7 mouse cellular contexts compared by ENCODE assay signal in the genomic region with DNA sequence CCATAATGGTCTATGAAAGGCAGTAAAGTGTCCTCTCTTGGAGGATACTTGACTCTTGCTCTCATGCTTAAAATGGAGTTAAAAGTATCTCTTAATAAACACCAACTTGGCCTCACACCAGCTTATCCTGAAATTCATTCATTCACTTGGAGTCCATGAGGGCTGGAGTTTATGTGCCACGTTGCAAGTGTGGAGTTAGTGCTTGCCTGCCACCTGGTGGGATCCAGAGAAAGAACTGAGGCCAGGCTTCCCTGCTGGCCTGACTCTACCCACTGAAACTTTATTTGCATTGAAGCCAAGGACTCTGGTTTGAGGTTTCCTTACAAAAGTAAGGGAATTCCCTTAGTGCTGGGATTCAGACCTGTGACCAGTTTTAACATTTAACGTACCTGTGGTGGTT. TPM values are rescaled to one million over a fixed set of nuclear protein-coding genes. Genes with fewer than 3 reads are reported as not detected.
DNase-seq lines count a peak whose midpoint lies in the region; ATAC-seq lines count a peak whose summit lies in the region.

No protein-coding gene starts in this region.

- no peaks in the 10 kb centered on the region for H3K27me3 ChIP-seq in limb, embryonic 11.5 days (ENCODE audit: control insufficient read depth, insufficient read depth, low read length)
- H3K27me3 ChIP-seq in limb, embryonic 10.5 days (ENCODE audit: low read depth, poor library complexity, severe bottlenecking): no peaks in the 10 kb centered on the region
- no peaks in the 10 kb centered on the region for H3K27me3 ChIP-seq in stomach, embryonic 16.5 days (ENCODE audit: control insufficient read depth, insufficient read depth, low read length)
- no peaks in the 10 kb centered on the region for H3K27me3 ChIP-seq in forebrain, embryonic 11.5 days (ENCODE audit: control insufficient read depth, insufficient read depth, low read length)

- H3K9me3 ChIP-seq in limb, embryonic 11.5 days (ENCODE audit: control insufficient read depth, low read length): no peaks in the 10 kb centered on the region
- no peaks in the 10 kb centered on the region for H3K9me3 ChIP-seq in limb, embryonic 10.5 days (replicated peaks)
- H3K9me3 ChIP-seq in stomach, embryonic 16.5 days (replicated peaks; ENCODE audit: control insufficient read depth, low read length): no peaks in the 10 kb centered on the region
- no peaks in the 10 kb centered on the region for H3K9me3 ChIP-seq in forebrain, embryonic 11.5 days (ENCODE audit: control insufficient read depth, low read length)

- H3K27ac ChIP-seq in limb, embryonic 11.5 days (replicated peaks; ENCODE audit: low read depth, low read length): no peak overlapping the region
- no peak overlapping the region for H3K27ac ChIP-seq in limb, embryonic 10.5 days
- H3K27ac ChIP-seq in stomach, embryonic 16.5 days (ENCODE audit: low read length): no peak overlapping the region
- no peak overlapping the region for H3K27ac ChIP-seq in forebrain, embryonic 11.5 days (ENCODE audit: low read depth, low read length)

- no peaks in the 10 kb centered on the region for H3K36me3 ChIP-seq in limb, embryonic 11.5 days (ENCODE audit: control insufficient read depth, insufficient read depth, low read length)
- no peaks in the 10 kb centered on the region for H3K36me3 ChIP-seq in limb, embryonic 10.5 days
- H3K36me3 ChIP-seq in stomach, embryonic 16.5 days (ENCODE audit: control insufficient read depth, insufficient read depth, low read length): no peaks in the 10 kb centered on the region
- H3K36me3 ChIP-seq in forebrain, embryonic 11.5 days (ENCODE audit: control insufficient read depth, insufficient read depth, low read length): no peaks in the 10 kb centered on the region

- WGBS in limb, embryonic 11.5 days: 58% methylated on average over 2 of the region's 2 CpGs
- 51% methylated on average over 2 of the region's 2 CpGs for WGBS in limb, embryonic 10.5 days
- WGBS in stomach, embryonic 16.5 days: 47% methylated on average over 2 of the region's 2 CpGs
- 48% methylated on average over 2 of the region's 2 CpGs for WGBS in forebrain, embryonic 11.5 days

- DNase-seq in limb, embryonic 11.5 days (ENCODE audit: low spot score): peak; percentile 58
- DNase-seq in limb, embryonic 10.5 days (ENCODE audit: low spot score): no peak
- peak; percentile 51 for DNase-seq in Muller cell, postnatal 12 days (ENCODE audit: inconsistent ontology term)
- DNase-seq in brain, adult 2 months (ENCODE audit: low read depth, low spot score): peak; percentile 44
- peak; percentile 63 to 74 for DNase-seq in kidney, postnatal 36 days
- DNase-seq in forebrain, embryonic 11.5 days (ENCODE audit: low spot score): no peak

- no peak overlapping the region for H3K9ac ChIP-seq in limb, embryonic 11.5 days (ENCODE audit: low read length)
- H3K9ac ChIP-seq in stomach, embryonic 16.5 days (ENCODE audit: low read length): no peak overlapping the region
- H3K9ac ChIP-seq in forebrain, embryonic 11.5 days (ENCODE audit: low read length): no peak overlapping the region

- no peak for ATAC-seq in limb, embryonic 11.5 days (ENCODE audit: insufficient number of reproducible peaks, low FRiP score, low TSS enrichment, low read depth)
- ATAC-seq in stomach, embryonic 16.5 days (ENCODE audit: insufficient read depth, low FRiP score): peak; percentile 38; the same call in 1 of the 2 replicates
- ATAC-seq in forebrain, embryonic 11.5 days (replicated peaks; ENCODE audit: low FRiP score): no peak

- H3K4me2 ChIP-seq in limb, embryonic 11.5 days (ENCODE audit: low read depth, severe bottlenecking): no peak overlapping the region
- no peak overlapping the region for H3K4me2 ChIP-seq in stomach, embryonic 16.5 days (ENCODE audit: low read depth, low read length)
- H3K4me2 ChIP-seq in forebrain, embryonic 11.5 days (ENCODE audit: low read depth, low read length, severe bottlenecking): no peak overlapping the region

- H3K4me1 ChIP-seq in limb, embryonic 11.5 days (ENCODE audit: control insufficient read depth, insufficient read depth, low read length): peaks cover 6% of the 10 kb centered on the region; the same call in 1 of the 2 replicates
- H3K4me1 ChIP-seq in limb, embryonic 10.5 days: peaks cover 38% of the 10 kb centered on the region
- H3K4me1 ChIP-seq in stomach, embryonic 16.5 days (ENCODE audit: control insufficient read depth, insufficient read depth, low read length): peaks cover 15% of the 10 kb centered on the region
- H3K4me1 ChIP-seq in forebrain, embryonic 11.5 days (replicated peaks; ENCODE audit: control insufficient read depth, insufficient read depth, low read length): no peaks in the 10 kb centered on the region

- H3K4me3 ChIP-seq in limb, embryonic 11.5 days (ENCODE audit: low read depth, low read length): no peak overlapping the region
- H3K4me3 ChIP-seq in limb, embryonic 10.5 days: no peak overlapping the region
- H3K4me3 ChIP-seq in stomach, embryonic 16.5 days (replicated peaks; ENCODE audit: low read length): no peak overlapping the region
- H3K4me3 ChIP-seq in forebrain, embryonic 11.5 days (ENCODE audit: low read depth, low read length): no peak overlapping the region

RNA-seq across cellular contexts. Expression of a gene that starts 6.2 kb away (rescaled TPM):
- not detected in 2 replicates for polyA plus RNA-seq in limb, embryonic 11.5 days (2014; fragmentation: Nextera tagmentation; extraction: Ambion mirVana)
- not detected in 2 replicates for polyA plus RNA-seq in limb, embryonic 10.5 days (2016; fragmentation: Nextera tagmentation; extraction: Ambion mirVana)
- not detected in 2 replicates for polyA plus RNA-seq in stomach, embryonic 16.5 days (2015; fragmentation: Nextera tagmentation; extraction: Ambion mirVana)
- 0.40 TPM in 1 of 2 replicates, not detected in the other for polyA plus RNA-seq in forebrain, embryonic 11.5 days (2014; fragmentation: Nextera tagmentation; extraction: Ambion mirVana)

RNA-seq across cellular contexts. Expression of a gene that starts 36.0 kb away (rescaled TPM):
- polyA plus RNA-seq in limb, embryonic 11.5 days (2014; fragmentation: Nextera tagmentation; extraction: Ambion mirVana): 376 and 418 TPM in 2 replicates
- 196 and 306 TPM in 2 replicates for polyA plus RNA-seq in limb, embryonic 10.5 days (2016; fragmentation: Nextera tagmentation; extraction: Ambion mirVana)
- polyA plus RNA-seq in stomach, embryonic 16.5 days (2015; fragmentation: Nextera tagmentation; extraction: Ambion mirVana): 188 and 192 TPM in 2 replicates
- polyA plus RNA-seq in forebrain, embryonic 11.5 days (2014; fragmentation: Nextera tagmentation; extraction: Ambion mirVana): 355 and 371 TPM in 2 replicates

RNA-seq across cellular contexts. Expression of a gene that starts 49.0 kb away (rescaled TPM):
- 9.9 and 10.1 TPM in 2 replicates for polyA plus RNA-seq in limb, embryonic 11.5 days (2014; fragmentation: Nextera tagmentation; extraction: Ambion mirVana)
- polyA plus RNA-seq in limb, embryonic 10.5 days (2016; fragmentation: Nextera tagmentation; extraction: Ambion mirVana): 6.5 and 7.6 TPM in 2 replicates
- polyA plus RNA-seq in stomach, embryonic 16.5 days (2015; fragmentation: Nextera tagmentation; extraction: Ambion mirVana): 3.2 and 4.1 TPM in 2 replicates
- polyA plus RNA-seq in forebrain, embryonic 11.5 days (2014; fragmentation: Nextera tagmentation; extraction: Ambion mirVana): 10.1 and 10.4 TPM in 2 replicates

Comparison
In these comparisons a context has a peak if more than half of its experiments do, and no peak if none do; other contexts are left out.
1. DNase-seq: peak in limb, embryonic 11.5 days (single experiment), Muller cell, postnatal 12 days (single experiment), brain, adult 2 months (single experiment) and kidney, postnatal 36 days (2 of 2); none in limb, embryonic 10.5 days (single experiment) and forebrain, embryonic 11.5 days (single experiment).